Mouse (Mus musculus) embryonic facial prominence, embryonic 12.5 days (tissue): ENCODE data around the gene Cd69. TPM values are rescaled to one million over a fixed set of nuclear protein-coding genes. Genes with fewer than 3 reads are reported as not detected.

Experiments
- ATAC-seq: fragments of 200-750 bp; cut with Nextera tagmentation; 2 replicates; pipeline ENCODE4 v1.8.0; 2017; ENCODE audit not compliant: insufficient number of reproducible peaks, insufficient read depth, low FRiP score, low TSS enrichment
- H3K27ac ChIP-seq: fragments of 300-500 bp; sonication (generic); 2 replicates; pipeline ENCODE4 v1.5.1; 2016; ENCODE audit warnings: mild to moderate bottlenecking
- H3K27me3 ChIP-seq: fragments of 300-500 bp; sonication (generic); 2 replicates; pipeline ENCODE4 v1.6.1; 2016; ENCODE audit warnings: mild to moderate bottlenecking, moderate library complexity
- H3K36me3 ChIP-seq: fragments of 300-500 bp; sonication (generic); 2 replicates; pipeline ENCODE4 v1.6.1; 2016; ENCODE audit warnings: mild to moderate bottlenecking
- H3K4me1 ChIP-seq: fragments of 300-500 bp; sonication (generic); 2 replicates; pipeline ENCODE4 v1.6.1; 2016
- H3K4me2 ChIP-seq: fragments of 300-500 bp; sonication (generic); replicated peaks from 2 replicates; pipeline ENCODE4 v1.6.1; 2016; ENCODE audit warnings: mild to moderate bottlenecking, moderate library complexity
- H3K4me3 ChIP-seq: fragments of 300-500 bp; sonication (generic); 2 replicates; pipeline ENCODE4 v1.5.1; 2016; ENCODE audit warnings: mild to moderate bottlenecking
- H3K9ac ChIP-seq: fragments of 300-500 bp; sonication (generic); 2 replicates; pipeline ENCODE4 v1.6.1; 2016; ENCODE audit warnings: mild to moderate bottlenecking, moderate library complexity
- H3K9me3 ChIP-seq: fragments of 300-500 bp; sonication (generic); 2 replicates; pipeline ENCODE4 v1.6.1; 2016; ENCODE audit warnings: mild to moderate bottlenecking, moderate library complexity
- WGBS: fragments of 180-500 bp; shearing (Covaris S2); methylation state at CpG from one replicate; pipeline ENCODE4 v1.1.7; 2016; 5-methylcytosine and 5-hydroxymethylcytosine counted together
- polyA plus RNA-seq: library from polyadenylated mRNA; unstranded; fragments of >200 nt; fragmentation: Nextera tagmentation; extraction: Ambion mirVana; gene quantifications from 2 replicates; pipeline ENCODE4 v1.2.1, GENCODE M21; 2016

Cd69 gene
- polyA plus RNA-seq, 1 experiment from 2014 or later, result not detected

DNA sequence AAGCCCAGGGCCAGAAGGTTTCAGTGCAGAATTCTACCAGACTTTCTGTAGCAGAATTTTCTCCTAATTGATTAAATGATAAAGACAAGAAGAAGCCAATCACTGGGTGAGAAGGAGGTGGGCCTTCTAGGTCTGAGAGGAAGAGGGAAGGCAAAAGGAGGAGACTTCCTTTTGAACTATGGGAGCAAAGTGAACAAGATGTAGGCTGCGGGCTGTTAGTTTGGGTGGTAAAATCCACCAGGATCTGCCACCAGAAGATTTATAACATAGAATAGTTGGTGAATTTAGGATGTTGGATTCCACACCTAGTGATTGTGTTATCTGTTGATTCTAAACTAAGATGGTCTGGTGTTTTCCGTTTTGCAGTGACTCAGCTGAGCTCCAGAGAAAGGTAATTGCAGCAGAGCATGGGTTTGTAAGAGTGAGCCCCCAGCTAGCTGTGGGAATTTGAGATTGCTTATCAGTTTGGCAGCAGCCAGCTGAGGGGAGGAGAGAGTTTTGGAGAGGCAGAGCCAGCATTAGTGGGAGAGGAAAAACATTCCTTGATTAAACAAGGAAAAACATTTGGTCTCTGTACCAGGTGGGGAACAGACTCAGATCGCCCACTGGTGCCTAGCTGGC, 55.2 kb downstream of the Cd69 start:
- H3K4me1 ChIP-seq, result no peaks in the 10 kb centered on the region
- no peaks in the 10 kb centered on the region for H3K9me3 ChIP-seq
- H3K27ac ChIP-seq, result no peak overlapping the region
- H3K4me3 ChIP-seq, result no peak overlapping the region
- H3K4me2 ChIP-seq, result no peak overlapping the region
- 77% methylated on average over 3 of the region's 3 CpGs for WGBS
- H3K36me3 ChIP-seq, result no peaks in the 10 kb centered on the region
- H3K9ac ChIP-seq, result no peak overlapping the region
- ATAC-seq, result no peak
- no peaks in the 10 kb centered on the region for H3K27me3 ChIP-seq

GRCm38 (mm10) chr6:129218191-129218696, 57.0 kb downstream of the Cd69 start:
- H3K4me1 ChIP-seq, result no peaks in the 10 kb centered on the region
- no peak overlapping the region for H3K4me3 ChIP-seq
- no peak for ATAC-seq
- H3K36me3 ChIP-seq, result no peaks in the 10 kb centered on the region
- WGBS, result 77% methylated on average over 5 of the region's 5 CpGs
- no peak overlapping the region for H3K27ac ChIP-seq
- H3K9me3 ChIP-seq, result no peaks in the 10 kb centered on the region
- no peaks in the 10 kb centered on the region for H3K27me3 ChIP-seq
- H3K9ac ChIP-seq, result no peak overlapping the region
- no peak overlapping the region for H3K4me2 ChIP-seq

Other genes with a start within 250 kb of the Cd69 start
- gene Klrb1f, start 229.5 kb downstream of the Cd69 start, polyA plus RNA-seq, result 0.49 TPM in 1 of 2 replicates, not detected in the other
- gene Clec2e, start 174.5 kb downstream of the Cd69 start, polyA plus RNA-seq, result not detected in 2 replicates
- 0.13 TPM in 1 of 2 replicates, not detected in the other for gene Clec2d, start 94.8 kb downstream of the Cd69 start, polyA plus RNA-seq
- gene 4922502D21Rik, start 56.4 kb upstream of the Cd69 start, polyA plus RNA-seq, result not detected in 2 replicates
- gene Clec12a, start 67.3 kb upstream of the Cd69 start, polyA plus RNA-seq, result 0.37 and 0.95 TPM in 2 replicates
- not detected in 2 replicates for gene Clec12b, start 110.4 kb upstream of the Cd69 start, polyA plus RNA-seq
- gene Clec1b, start 121.9 kb upstream of the Cd69 start, polyA plus RNA-seq, result 5.0 and 6.0 TPM in 2 replicates
- 0.13 and 0.14 TPM in 2 replicates for gene Clec9a, start 133.4 kb upstream of the Cd69 start, polyA plus RNA-seq
- gene Clec1a, start 176.6 kb upstream of the Cd69 start, polyA plus RNA-seq, result 1.9 TPM in 2 replicates
- 0.04 TPM in 1 of 2 replicates, not detected in the other for gene Olr1, start 231.7 kb upstream of the Cd69 start, polyA plus RNA-seq
- not detected in 2 replicates for gene Tmem52b, start 237.1 kb upstream of the Cd69 start, polyA plus RNA-seq